Mouse (Mus musculus) intestine, postnatal 0 days (tissue): ENCODE measurements around the gene Asphd2. TPM values are rescaled to one million over a fixed set of nuclear protein-coding genes. Genes with fewer than 3 reads are reported as not detected.

Source experiments
- ATAC-seq: fragments of 200-750 bp; cut with Nextera tagmentation; 2 replicates; pipeline ENCODE4 v1.8.0; 2017; ENCODE audit warnings: mild to moderate bottlenecking, moderate TSS enrichment, moderate library complexity
- H3K27ac ChIP-seq: fragments of 300-500 bp; sonication (generic); 2 replicates; pipeline ENCODE4 v1.5.1; 2014; ENCODE audit warnings: mild to moderate bottlenecking, low read depth, low read length, moderate library complexity
- H3K27me3 ChIP-seq: fragments of 300-500 bp; sonication (generic); replicated peaks from 2 replicates; pipeline ENCODE4 v1.6.1; 2014; ENCODE audit warnings: low read length, mixed read lengths; ENCODE audit not compliant: control insufficient read depth, insufficient read depth
- H3K36me3 ChIP-seq: fragments of 300-500 bp; sonication (generic); 2 replicates; pipeline ENCODE4 v1.6.1; 2014; ENCODE audit warnings: mild to moderate bottlenecking, moderate library complexity; ENCODE audit not compliant: control insufficient read depth, insufficient read depth
- H3K4me1 ChIP-seq: fragments of 300-500 bp; sonication (generic); replicated peaks from 2 replicates; pipeline ENCODE4 v1.6.1; 2014; ENCODE audit warnings: antibody characterized with exemption, low read length, mixed read lengths; ENCODE audit not compliant: control insufficient read depth, insufficient read depth
- H3K4me2 ChIP-seq: fragments of 300-500 bp; sonication (generic); replicated peaks from 2 replicates; pipeline ENCODE4 v1.6.1; 2014; ENCODE audit warnings: low read depth, mild to moderate bottlenecking, moderate library complexity
- H3K4me3 ChIP-seq: fragments of 300-500 bp; sonication (generic); 2 replicates; pipeline ENCODE4 v1.5.1; 2014; ENCODE audit warnings: low read depth, low read length
- H3K9ac ChIP-seq: fragments of 300-500 bp; sonication (generic); 2 replicates; pipeline ENCODE4 v1.6.1; 2014; ENCODE audit warnings: mild to moderate bottlenecking, low read depth, low read length
- H3K9me3 ChIP-seq: fragments of 300-500 bp; sonication (generic); 2 replicates; pipeline ENCODE4 v1.6.1; 2016; ENCODE audit warnings: mixed run types; ENCODE audit not compliant: control insufficient read depth
- CTCF ChIP-seq: sonication (generic); IDR thresholded peaks from 2 replicates; pipeline ENCODE4 v1.5.1; 2016; ENCODE audit warnings: low read depth, mild to moderate bottlenecking, control low read depth, antibody characterized with exemption, moderate library complexity
- WGBS: fragments of 180-500 bp; shearing (Covaris S2); extraction: QIAGEN DNeasy Blood & Tissue Kit; methylation state at CpG from one replicate; pipeline ENCODE4 v1.1.7; 2014; 5-methylcytosine and 5-hydroxymethylcytosine counted together
- polyA plus RNA-seq: library from polyadenylated mRNA; unstranded; fragments of >200 nt; fragmentation: Nextera tagmentation; extraction: Ambion mirVana; gene quantifications from 2 replicates; pipeline ENCODE4 v1.2.1, GENCODE M21; 2015

Gene Asphd2
- polyA plus RNA-seq = 3.1 and 4.6 TPM in 2 replicates

DNA sequence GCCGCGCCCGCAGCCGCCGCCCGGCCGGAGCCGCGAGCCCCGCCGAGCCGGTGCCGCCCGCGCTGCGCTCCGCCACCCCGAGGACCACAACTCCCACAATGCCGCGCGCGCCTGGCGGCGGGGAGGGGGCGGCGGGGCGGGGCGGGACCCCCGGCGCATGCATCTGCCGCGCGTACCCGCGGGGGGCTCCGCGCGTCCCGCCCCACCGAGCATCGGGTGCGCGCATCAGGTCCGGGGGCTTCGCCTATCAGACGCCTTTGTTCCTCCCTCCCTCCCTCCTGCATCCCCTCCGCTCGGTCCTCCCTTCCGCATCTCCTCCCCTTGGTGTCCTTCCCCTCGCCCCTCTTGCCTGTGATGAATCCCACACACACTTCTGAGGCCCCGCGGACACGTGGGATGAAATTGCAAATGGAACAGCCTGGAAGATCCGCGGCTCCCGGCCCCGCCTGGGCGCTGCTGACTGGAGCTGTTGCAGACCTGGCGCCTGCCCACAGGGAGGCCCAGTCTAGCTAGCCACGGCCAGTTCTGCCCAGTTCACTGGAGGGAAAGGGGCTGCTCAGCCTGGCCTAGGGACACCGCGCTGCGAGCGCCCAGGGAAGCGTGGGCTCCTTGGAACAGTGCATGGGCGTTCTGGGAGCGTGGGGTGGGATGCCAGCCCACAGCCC lies at the start of gene Asphd2:
Gene Asphd2 (minus strand): TSS at position 88 of the 665 bp plus-strand sequence.
- Histone ChIP-seq H3K27ac (no peak within 1 kb of the TSS), H3K4me2 (peak within 1 kb of the TSS; percentile 74)
- WGBS = 4% methylated on average over 38 of the region's 67 CpGs

DNA sequence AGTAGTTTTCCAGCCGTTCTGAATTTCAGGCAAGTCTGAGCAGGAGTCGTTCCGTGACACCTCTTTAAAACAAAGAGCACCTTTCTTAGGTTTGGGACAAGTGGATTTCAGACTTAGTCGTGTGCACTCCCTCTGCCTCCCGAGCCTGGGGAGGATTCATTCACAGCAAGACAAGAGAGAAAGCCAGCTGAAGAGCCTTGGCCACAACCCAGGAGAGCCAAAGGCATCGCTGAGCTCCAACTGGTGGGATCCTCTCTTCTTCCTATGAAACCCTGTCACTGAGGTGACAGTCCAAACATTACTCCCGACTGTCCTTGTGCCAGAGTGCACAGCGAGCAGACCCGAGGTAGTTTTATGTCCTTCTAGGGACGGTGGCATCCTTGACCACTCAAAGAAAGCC lies 43.9 kb upstream of the Asphd2 start:
- Histone ChIP-seq H3K4me3 (no peak overlapping the region), H3K27me3 (no peaks in the 10 kb centered on the region), H3K9ac (no peak overlapping the region), H3K9me3 (no peaks in the 10 kb centered on the region), H3K4me2 (no peak overlapping the region), H3K36me3 (no peaks in the 10 kb centered on the region), H3K27ac (no peak overlapping the region), H3K4me1 (no peaks in the 10 kb centered on the region)
- ATAC-seq = no peak
- 55% methylated on average over 10 of the region's 10 CpGs for WGBS
- no peak for TF ChIP-seq CTCF

More for the DNA sequence above, at the start of gene Asphd2:
- Histone ChIP-seq H3K4me3 (peak within 1 kb of the TSS; percentile 53), H3K9me3 (no peaks in the 10 kb centered on the region), H3K36me3 (no peaks in the 10 kb centered on the region), H3K4me1 (no peaks in the 10 kb centered on the region), H3K9ac (no peak within 1 kb of the TSS), H3K27me3 (peaks cover 30% of the 10 kb centered on the region)
- peak; percentile 47 for ATAC-seq
- peak; percentile 23 for TF ChIP-seq CTCF

DNA sequence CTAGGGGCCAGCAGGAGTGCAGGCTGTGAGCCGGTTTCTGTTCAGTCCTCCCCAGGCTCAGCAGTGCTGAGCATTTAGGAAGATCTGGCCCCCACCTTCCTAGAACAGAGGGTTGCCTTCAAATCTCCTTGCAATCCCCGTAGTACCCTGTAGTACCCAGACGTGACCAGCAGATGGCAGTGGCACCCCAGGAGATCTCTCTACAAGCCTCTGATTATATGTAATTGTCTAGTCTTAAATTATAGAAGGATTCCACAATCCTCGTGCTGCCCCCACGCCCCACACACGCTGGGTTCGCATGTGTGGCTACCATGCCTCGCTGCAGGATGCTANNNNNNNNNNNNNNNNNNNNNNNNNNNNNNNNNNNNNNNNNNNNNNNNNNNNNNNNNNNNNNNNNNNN lies 38.3 kb upstream of the Asphd2 start:
- Histone ChIP-seq H3K4me3 (no peak overlapping the region), H3K4me2 (no peak overlapping the region), H3K27me3 (0 out of 2 replicates have a peak, but pooled peaks cover 11% of the 10 kb centered on the region), H3K9me3 (no peaks in the 10 kb centered on the region), H3K36me3 (no peaks in the 10 kb centered on the region), H3K9ac (no peak overlapping the region), H3K27ac (no peak overlapping the region), H3K4me1 (no peaks in the 10 kb centered on the region)
- no peak for ATAC-seq
- TF ChIP-seq CTCF = peak; percentile 95
- under 1% methylated on average over 8 of the region's 8 CpGs for WGBS

DNA sequence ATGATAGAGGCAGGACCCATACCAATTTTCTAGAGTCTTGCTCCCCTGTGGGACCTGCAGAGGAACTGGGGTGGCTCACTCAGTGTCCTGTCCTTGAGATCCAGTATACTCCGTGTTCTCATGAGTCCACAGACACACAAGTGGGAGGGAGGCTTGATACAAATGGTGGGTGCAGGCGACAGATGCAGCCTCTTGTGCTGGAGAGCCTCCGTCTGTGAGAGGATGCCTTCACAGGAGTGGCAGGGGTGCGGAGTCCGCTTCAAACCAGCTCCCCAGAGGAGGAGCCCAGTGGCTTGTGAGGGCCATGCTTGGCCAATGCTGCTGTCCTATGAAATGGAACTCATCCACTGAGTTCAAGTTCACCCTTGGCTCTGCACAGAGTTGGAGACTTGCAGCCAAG lies 37.4 kb upstream of the Asphd2 start:
- ATAC-seq = no peak
- H3K27me3 ChIP-seq = 0 out of 2 replicates have a peak, but pooled peaks cover 11% of the 10 kb centered on the region
- no peak overlapping the region for H3K4me2 ChIP-seq
- no peaks in the 10 kb centered on the region for H3K36me3 ChIP-seq
- no peaks in the 10 kb centered on the region for H3K9me3 ChIP-seq
- H3K4me1 ChIP-seq = no peaks in the 10 kb centered on the region
- no peak for TF ChIP-seq CTCF
- 90% methylated on average over 5 of the region's 5 CpGs for WGBS
- no peak overlapping the region for H3K4me3 ChIP-seq
- no peak overlapping the region for H3K27ac ChIP-seq
- H3K9ac ChIP-seq = no peak overlapping the region

DNA sequence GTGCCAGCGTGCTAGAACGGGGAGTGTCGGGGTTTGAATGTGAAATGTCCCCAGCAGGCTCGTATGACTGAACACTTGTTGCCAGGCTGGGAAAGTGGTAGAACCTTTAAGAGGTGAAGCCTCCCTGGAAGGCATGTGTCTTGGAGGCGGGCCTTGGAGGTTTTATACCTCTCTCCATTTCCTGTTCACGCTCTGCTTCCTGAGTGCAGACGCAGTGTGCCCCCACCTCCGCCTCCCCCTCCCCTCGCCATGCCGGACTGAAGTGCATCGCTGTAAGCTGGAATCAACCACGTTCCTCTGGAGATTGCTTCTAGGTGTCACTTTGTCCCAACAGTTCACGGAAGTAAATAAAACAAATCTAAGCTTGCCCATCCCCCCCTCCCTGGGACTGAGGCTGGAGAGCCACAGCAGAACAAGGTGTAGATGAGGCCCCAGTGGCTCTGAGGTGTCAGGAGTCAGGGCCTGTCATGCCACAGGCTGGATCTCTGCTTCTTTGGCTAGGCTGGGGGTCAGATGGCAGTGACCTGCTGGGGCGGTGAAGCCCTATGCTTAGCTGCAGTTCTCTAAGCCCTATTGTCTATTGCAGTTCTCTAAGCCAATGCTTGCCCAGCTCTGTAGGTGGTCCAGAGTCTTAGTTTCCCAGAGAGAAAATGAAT lies 36.6 kb upstream of the Asphd2 start:
- Histone ChIP-seq H3K9ac (no peak overlapping the region), H3K36me3 (no peaks in the 10 kb centered on the region), H3K4me1 (no peaks in the 10 kb centered on the region), H3K27me3 (0 out of 2 replicates have a peak, but pooled peaks cover 13% of the 10 kb centered on the region), H3K27ac (no peak overlapping the region), H3K9me3 (no peaks in the 10 kb centered on the region), H3K4me2 (peak overlapping the region; percentile 59), H3K4me3 (no peak overlapping the region)
- TF ChIP-seq CTCF = no peak
- 15% methylated on average over 14 of the region's 14 CpGs for WGBS
- peak; percentile 63 for ATAC-seq

DNA sequence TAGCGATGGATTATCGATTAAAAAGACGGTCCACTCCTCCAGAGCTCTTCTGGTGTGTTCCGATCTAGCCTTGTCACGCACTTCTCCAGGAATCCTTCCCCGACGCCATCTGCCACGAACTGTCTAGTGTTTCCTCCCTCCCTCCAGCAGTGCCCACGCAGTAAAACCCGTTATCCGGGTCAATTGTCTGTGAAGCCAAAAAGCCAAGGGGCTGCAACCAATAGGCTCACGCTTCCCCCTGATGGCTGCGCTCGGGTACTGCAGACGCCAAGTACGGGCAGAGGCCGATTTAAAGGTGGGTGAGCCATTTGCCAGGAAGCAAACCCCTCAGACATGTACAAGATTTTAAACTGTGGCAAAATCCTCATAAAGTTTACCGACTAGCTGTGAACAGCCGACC lies 34.3 kb upstream of the Asphd2 start:
- no peaks in the 10 kb centered on the region for H3K36me3 ChIP-seq
- no peak overlapping the region for H3K27ac ChIP-seq
- no peaks in the 10 kb centered on the region for H3K4me1 ChIP-seq
- no peak overlapping the region for H3K4me2 ChIP-seq
- H3K9ac ChIP-seq = no peak overlapping the region
- 12% methylated on average over 19 of the region's 19 CpGs for WGBS
- H3K4me3 ChIP-seq = no peak overlapping the region
- 0 out of 2 replicates have a peak, but pooled peaks cover 13% of the 10 kb centered on the region for H3K27me3 ChIP-seq
- H3K9me3 ChIP-seq = no peaks in the 10 kb centered on the region
- TF ChIP-seq CTCF = peak; percentile 86
- ATAC-seq = no peak
